Mouse (Mus musculus): ENCODE results near the gene Cdc20b. TPM values are rescaled to one million over a fixed set of nuclear protein-coding genes. Genes with fewer than 3 reads are reported as not detected.

Gene Cdc20b
- total and polyA plus RNA-seq, 3 experiments: not detected

DNA sequence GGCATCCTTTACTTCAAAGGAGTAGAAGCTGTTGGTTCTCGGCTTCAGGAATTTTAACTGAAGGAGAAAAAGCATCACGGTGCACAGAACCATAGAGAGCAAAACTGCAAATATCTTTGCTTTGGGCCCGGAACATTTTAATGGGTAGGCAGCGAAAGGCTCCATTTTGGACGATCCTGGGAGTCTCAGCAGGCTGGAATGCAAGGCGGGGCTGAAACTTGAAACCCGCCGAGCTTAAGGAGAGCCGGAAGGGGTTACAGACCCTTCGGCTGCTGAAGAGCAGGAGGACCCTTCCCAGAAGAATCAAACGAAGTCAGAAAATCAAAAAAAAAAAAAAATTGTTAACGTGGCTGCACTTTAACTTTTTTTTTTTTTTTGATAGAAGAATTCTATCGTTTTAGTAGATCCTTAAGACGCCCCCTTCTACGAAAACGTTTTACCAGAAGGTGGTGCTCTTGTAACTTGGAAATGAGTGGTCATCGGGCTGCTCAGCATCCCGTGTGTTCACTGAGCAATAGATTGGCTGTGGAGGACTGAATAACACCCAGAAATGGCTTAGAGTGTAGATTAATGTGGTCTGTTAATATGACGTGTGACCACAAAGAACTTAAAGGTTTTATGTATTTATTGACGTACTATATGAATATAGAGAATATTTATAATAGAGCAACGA, 11.4 kb downstream of the Cdc20b start, which contains the start of gene Gpx8:
Gene Gpx8 (minus strand): TSS at position 200 of the 673 bp plus-strand sequence.
- Histone ChIP-seq H3K9ac (ENCODE audit: control insufficient read depth, low read depth, low read length, poor library complexity, severe bottlenecking) (no peak within 1 kb of the TSS), H3K4me3 (ENCODE audit: control insufficient read depth in 1 of 2, insufficient read depth in 1 of 2, low read depth in 2 of 2, low read length in 2 of 2) (no peak within 1 kb of the TSS), H3K36me3 (ENCODE audit: control insufficient read depth in 1 of 2, insufficient read depth in 2 of 2, low read length in 2 of 2) (no peaks in the 10 kb centered on the region), H3K79me2 (ENCODE audit: control insufficient read depth, insufficient read depth, low read length, poor library complexity) (no peaks in the 10 kb centered on the region), H3K4me1 (ENCODE audit: control insufficient read depth in 1 of 2, insufficient read depth in 2 of 2, low read length in 2 of 2) (no peaks in the 10 kb centered on the region), H3K9me3 (replicated peaks; ENCODE audit: insufficient read depth, low read length) (no peaks in the 10 kb centered on the region), H3K27ac (ENCODE audit: control insufficient read depth, low read depth, low read length) (no peak within 1 kb of the TSS), H3K27me3 (ENCODE audit: control insufficient read depth in 1 of 2, insufficient read depth in 2 of 2, low read length in 2 of 2) (peaks cover 5 to 9% of the 10 kb centered on the region in 2 experiments)
- DNase-seq (ENCODE audit: low read depth, low spot score): peak; percentile 34
- TF ChIP-seq MEF2A (IDR thresholded peaks at IDR 0.05; ENCODE audit: extremely low read depth, insufficient replicate concordance, low read depth, low read length, poor library complexity, severe bottlenecking): no peak
- TF ChIP-seq CTCF (IDR thresholded peaks at IDR 0.05 in 2 of 3, conservative IDR thresholded peaks at IDR 0.05 in 1 of 3; ENCODE audit: control insufficient read depth in 1 of 3, insufficient read depth in 1 of 3, low read depth in 2 of 3, low read length in 3 of 3, poor library complexity in 1 of 3, severe bottlenecking in 1 of 3): peak in 2 of 3 experiments; percentile 30 to 51; a peak in 3 of 6 replicates
- TF ChIP-seq MAZ (IDR thresholded peaks at IDR 0.05; ENCODE audit: low read depth, low read length): no peak
- peak; percentile 19; the same call in 1 of the 2 replicates for TF ChIP-seq ZC3H11A (IDR thresholded peaks at IDR 0.05; ENCODE audit: low read depth, low read length)
- no peak for TF ChIP-seq HCFC1 (IDR thresholded peaks at IDR 0.05; ENCODE audit: low read depth, low read length)
- TF ChIP-seq CHD2 (IDR thresholded peaks at IDR 0.05; ENCODE audit: low read length): no peak
- TF ChIP-seq ZNF384 (IDR thresholded peaks at IDR 0.05; ENCODE audit: low read depth, low read length): peak; percentile 23; the same call in 1 of the 2 replicates
- no peak for TF ChIP-seq MYC (IDR thresholded peaks at IDR 0.05; ENCODE audit: low read depth, low read length)
- peak; percentile 57 for TF ChIP-seq RAD21 (IDR thresholded peaks at IDR 0.05; ENCODE audit: low read depth, low read length)
- TF ChIP-seq SMC3 (IDR thresholded peaks at IDR 0.05; ENCODE audit: low read depth, low read length): peak; percentile 52

DNA sequence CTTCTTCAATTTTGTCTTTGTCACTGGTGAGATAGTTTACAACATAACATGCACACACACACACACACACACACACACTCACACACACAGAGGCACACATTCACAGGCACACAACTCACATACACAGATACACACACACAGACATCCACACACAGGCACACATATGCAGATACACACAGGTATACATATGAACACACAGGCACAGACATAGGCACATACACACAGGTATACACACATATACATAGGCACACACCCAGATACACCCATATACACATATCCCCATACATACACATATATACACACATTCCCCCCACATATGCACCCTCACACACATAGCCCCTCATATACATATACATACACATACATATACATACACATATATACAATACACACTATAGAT, 12.1 kb downstream of the Cdc20b start:
- no peak for DNase-seq (ENCODE audit: low read depth, low spot score)
- no peaks in the 10 kb centered on the region for H3K9me3 ChIP-seq (replicated peaks; ENCODE audit: insufficient read depth, low read length)

More for the DNA sequence above, 12.1 kb downstream of the Cdc20b start:
- no peak overlapping the region for H3K4me3 ChIP-seq (ENCODE audit: control insufficient read depth in 1 of 2, insufficient read depth in 1 of 2, low read depth in 2 of 2, low read length in 2 of 2)
- TF ChIP-seq MXI1 (IDR thresholded peaks at IDR 0.05; ENCODE audit: low read depth, low read length) (no peak), GATA1 (IDR thresholded peaks at IDR 0.05; ENCODE audit: low read depth, low read length) (no peak), MAX (IDR thresholded peaks at IDR 0.05; ENCODE audit: low read length) (no peak), BHLHE40 (IDR thresholded peaks at IDR 0.05; ENCODE audit: borderline replicate concordance, low read depth, low read length) (no peak), SIN3A (IDR thresholded peaks at IDR 0.05; ENCODE audit: low read length) (no peak), CHD1 (IDR thresholded peaks at IDR 0.05; ENCODE audit: low read depth, low read length) (no peak), MAFK (IDR thresholded peaks at IDR 0.05; ENCODE audit: borderline replicate concordance, low read depth, low read length) (no peak), HCFC1 (IDR thresholded peaks at IDR 0.05; ENCODE audit: low read depth, low read length) (no peak), NELFE (IDR thresholded peaks at IDR 0.05; ENCODE audit: low read depth, low read length) (no peak), ZC3H11A (IDR thresholded peaks at IDR 0.05; ENCODE audit: low read depth, low read length) (no peak), SMC3 (IDR thresholded peaks at IDR 0.05; ENCODE audit: low read depth, low read length) (no peak), UBTF (IDR thresholded peaks at IDR 0.05; ENCODE audit: borderline replicate concordance, insufficient read depth, low read depth, low read length) (no peak)
- H3K79me2 ChIP-seq (ENCODE audit: control insufficient read depth, insufficient read depth, low read length, poor library complexity): no peaks in the 10 kb centered on the region
- peaks cover 4 to 9% of the 10 kb centered on the region in 2 experiments for H3K27me3 ChIP-seq (ENCODE audit: control insufficient read depth in 1 of 2, insufficient read depth in 2 of 2, low read length in 2 of 2)
- no peak overlapping the region for H3K27ac ChIP-seq (ENCODE audit: control insufficient read depth, low read depth, low read length)
- H3K36me3 ChIP-seq (ENCODE audit: control insufficient read depth in 1 of 2, insufficient read depth in 2 of 2, low read length in 2 of 2): no peaks in the 10 kb centered on the region
- H3K4me1 ChIP-seq (ENCODE audit: control insufficient read depth in 1 of 2, insufficient read depth in 2 of 2, low read length in 2 of 2): no peaks in the 10 kb centered on the region
- no peak overlapping the region for H3K9ac ChIP-seq (ENCODE audit: control insufficient read depth, low read depth, low read length, poor library complexity, severe bottlenecking)

Measured in MEL (cell line).